8 mouse cellular contexts compared by ENCODE assay signal in genomic region chr12:8500597-8501570, GRCm38 (mm10). TPM values are rescaled to one million over a fixed set of nuclear protein-coding genes. Genes with fewer than 3 reads are reported as not detected.
DNase-seq lines count a peak whose midpoint lies in the region; ATAC-seq lines count a peak whose summit lies in the region.

No protein-coding gene starts in this region.

- no peak; the same call in 1 of the 2 replicates for ATAC-seq in forebrain, embryonic 15.5 days (replicated peaks)
- ATAC-seq in intestine, embryonic 16.5 days: no peak
- ATAC-seq in midbrain, embryonic 11.5 days (ENCODE audit: low FRiP score): no peak
- ATAC-seq in monocyte, adult 5-6 weeks (replicated peaks; ENCODE audit: insufficient number of reproducible peaks, low FRiP score, low TSS enrichment, poor library complexity, severe bottlenecking): no peak

- H3K4me2 ChIP-seq in forebrain, embryonic 15.5 days (replicated peaks): peak overlapping the region; percentile 83
- peak overlapping the region; percentile 76 for H3K4me2 ChIP-seq in intestine, embryonic 16.5 days (ENCODE audit: low read depth, low read length)
- H3K4me2 ChIP-seq in midbrain, embryonic 11.5 days: peak overlapping the region; percentile 66

- H3K4me1 ChIP-seq in forebrain, embryonic 15.5 days: peaks cover 35% of the 10 kb centered on the region
- H3K4me1 ChIP-seq in intestine, embryonic 16.5 days (ENCODE audit: control insufficient read depth, insufficient read depth, low read length): peaks cover 31% of the 10 kb centered on the region
- peaks cover 25% of the 10 kb centered on the region for H3K4me1 ChIP-seq in midbrain, embryonic 11.5 days (ENCODE audit: control insufficient read depth, insufficient read depth, low read length)

- peak; percentile 28 for DNase-seq in adrenal gland, adult 8-10 months
- DNase-seq in adrenal gland, postnatal 25 days: no peak
- DNase-seq in CD4-positive helper T cell, adult 2 months (ENCODE audit: low read depth, low spot score): peak; percentile 15
- peak; percentile 90 for DNase-seq in midbrain, embryonic 11.5 days (ENCODE audit: low spot score, missing footprints)
- DNase-seq in gastrocnemius, postnatal 25 days: no peak

- H3K36me3 ChIP-seq in forebrain, embryonic 15.5 days: no peaks in the 10 kb centered on the region
- H3K36me3 ChIP-seq in intestine, embryonic 16.5 days (ENCODE audit: control insufficient read depth, insufficient read depth, low read length): no peaks in the 10 kb centered on the region
- H3K36me3 ChIP-seq in midbrain, embryonic 11.5 days (ENCODE audit: control insufficient read depth, insufficient read depth, low read length): no peaks in the 10 kb centered on the region

- H3K4me3 ChIP-seq in forebrain, embryonic 15.5 days: peak overlapping the region; percentile 89
- peak overlapping the region; percentile 93 for H3K4me3 ChIP-seq in intestine, embryonic 16.5 days (ENCODE audit: low read length)
- peak overlapping the region; percentile 86 for H3K4me3 ChIP-seq in midbrain, embryonic 11.5 days (ENCODE audit: low read depth, low read length)

- H3K9me3 ChIP-seq in forebrain, embryonic 15.5 days: no peaks in the 10 kb centered on the region
- no peaks in the 10 kb centered on the region for H3K9me3 ChIP-seq in intestine, embryonic 16.5 days (ENCODE audit: control insufficient read depth, low read length)
- no peaks in the 10 kb centered on the region for H3K9me3 ChIP-seq in midbrain, embryonic 11.5 days (ENCODE audit: control insufficient read depth, low read length)

- peak overlapping the region; percentile 100 for H3K27ac ChIP-seq in forebrain, embryonic 15.5 days (replicated peaks)
- peak overlapping the region; percentile 89 for H3K27ac ChIP-seq in intestine, embryonic 16.5 days (ENCODE audit: low read length)
- H3K27ac ChIP-seq in midbrain, embryonic 11.5 days (ENCODE audit: low read depth, low read length): peak overlapping the region; percentile 98

- peak overlapping the region; percentile 98 for H3K9ac ChIP-seq in forebrain, embryonic 15.5 days (replicated peaks)
- peak overlapping the region; percentile 75 for H3K9ac ChIP-seq in intestine, embryonic 16.5 days (ENCODE audit: low read depth, low read length)
- H3K9ac ChIP-seq in midbrain, embryonic 11.5 days (ENCODE audit: low read length): peak overlapping the region; percentile 81

- 45% methylated on average over 17 of the region's 17 CpGs for WGBS in forebrain, embryonic 15.5 days
- 52% methylated on average over 17 of the region's 17 CpGs for WGBS in intestine, embryonic 16.5 days
- 49% methylated on average over 17 of the region's 17 CpGs for WGBS in midbrain, embryonic 11.5 days

- H3K27me3 ChIP-seq in forebrain, embryonic 15.5 days: no peaks in the 10 kb centered on the region
- H3K27me3 ChIP-seq in intestine, embryonic 16.5 days (replicated peaks; ENCODE audit: control insufficient read depth, insufficient read depth, low read length): no peaks in the 10 kb centered on the region
- H3K27me3 ChIP-seq in midbrain, embryonic 11.5 days (ENCODE audit: control insufficient read depth, insufficient read depth, low read length): no peaks in the 10 kb centered on the region

RNA-seq across cellular contexts. Expression of gene Rhob, which starts 1.1 kb away (rescaled TPM):
- 100 to 1,000 TPM; 196 to 244 (median 223) TPM for total RNA-seq in adrenal gland, adult 8-10 months (2022)
- 182 and 212 TPM in 2 replicates for total RNA-seq in adrenal gland, postnatal 25 days (2021)
- 73.8 and 77.6 TPM in 2 replicates for polyA plus RNA-seq in forebrain, embryonic 15.5 days (2015; fragmentation: Nextera tagmentation; extraction: Ambion mirVana)
- polyA plus RNA-seq in intestine, embryonic 16.5 days (2015; fragmentation: Nextera tagmentation; extraction: Ambion mirVana): 24.1 and 24.6 TPM in 2 replicates
- 58.4 and 59.8 TPM in 2 replicates for polyA plus RNA-seq in midbrain, embryonic 11.5 days (2014; fragmentation: Nextera tagmentation; extraction: Ambion mirVana)
- 10 to 100 TPM; 42.1 to 43.0 TPM for total RNA-seq in gastrocnemius, postnatal 25 days (2021)
- 45.8 to 134 TPM (median 53.2 TPM) in 3 replicates for total RNA-seq in monocyte, adult 5-6 weeks (2017)

Comparison
In these comparisons a context has a peak if more than half of its experiments do, and no peak if none do; other contexts are left out.
1. DNase-seq: peak in adrenal gland, adult 8-10 months (single experiment), CD4-positive helper T cell, adult 2 months (single experiment) and midbrain, embryonic 11.5 days (single experiment); none in adrenal gland, postnatal 25 days (single experiment) and gastrocnemius, postnatal 25 days (single experiment).
2. Peak in every context shown above with its lines, with median percentiles within 50 percentile points of each other: H3K27ac ChIP-seq, H3K4me2 ChIP-seq, H3K4me3 ChIP-seq and H3K9ac ChIP-seq.